Mouse (Mus musculus) gonadal fat pad, adult 2 months (tissue): ENCODE measurements around the gene Edn2. TPM values are rescaled to one million over a fixed set of nuclear protein-coding genes. Genes with fewer than 3 reads are reported as not detected.

Experiments
- DNase-seq: peaks from one replicate; pipeline ENCODE4 v3.0.0-alpha.2; 2012; ENCODE audit warnings: low read depth
- polyA plus RNA-seq: library from polyadenylated mRNA; depleted of rRNA; stranded (reverse); fragments of >200 nt; gene quantifications from 2 replicates; pipeline ENCODE4 v1.2.3, GENCODE M21; 2012; rRNA removed

Gene Edn2
- polyA plus RNA-seq, 1 experiment = 0.24 TPM

DNA sequence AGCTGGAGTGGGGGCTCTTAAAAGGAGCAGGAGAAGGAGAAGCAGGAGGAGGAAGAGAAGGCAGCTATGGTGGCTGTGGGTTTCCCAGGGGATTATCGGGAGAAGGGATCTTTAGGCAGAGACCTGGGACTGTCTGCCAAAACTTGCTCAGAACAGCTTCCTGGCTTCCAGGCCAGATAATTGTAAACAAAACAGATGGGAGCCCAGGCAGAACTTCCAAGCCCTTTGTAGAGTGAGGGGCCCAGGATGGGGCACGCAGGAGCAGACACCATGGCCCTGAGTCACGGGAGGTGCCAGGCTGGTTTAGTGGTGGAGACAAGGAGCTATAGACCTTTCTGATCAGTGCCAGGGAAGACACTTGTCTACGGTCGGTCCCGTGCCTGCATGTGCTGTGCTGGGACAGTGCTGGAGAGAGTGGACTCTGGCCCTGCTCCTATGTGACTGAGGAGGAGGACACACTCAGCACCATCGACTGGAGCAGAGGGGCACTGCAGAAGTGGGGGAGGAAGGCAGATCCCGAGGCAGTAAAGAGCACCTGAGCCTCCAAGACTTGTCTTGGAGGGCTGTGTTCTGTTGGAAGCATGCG is 43.4 kb downstream of the Edn2 start:
- no peak for DNase-seq

DNA sequence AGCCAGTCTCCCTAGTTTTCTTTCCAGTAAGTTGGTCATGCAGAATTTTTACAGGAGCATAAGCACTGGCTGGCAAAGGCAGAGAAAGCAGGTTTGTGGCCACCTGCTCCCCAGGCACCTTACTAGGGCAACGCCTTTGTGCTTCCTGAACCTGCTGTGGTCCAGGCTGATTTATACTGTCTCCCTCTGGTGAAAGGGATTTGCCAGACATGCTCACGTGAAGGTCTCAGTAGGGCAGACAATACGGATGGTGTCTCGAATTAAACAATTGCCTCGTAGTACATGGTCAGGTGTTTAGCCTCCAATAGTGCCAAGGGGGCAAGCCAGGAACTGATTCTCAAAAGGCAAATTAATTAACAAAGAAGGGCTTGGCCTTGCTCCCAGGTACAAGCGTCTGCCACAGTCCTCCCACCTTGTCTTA is 45.5 kb downstream of the Edn2 start:
- DNase-seq = no peak

DNA sequence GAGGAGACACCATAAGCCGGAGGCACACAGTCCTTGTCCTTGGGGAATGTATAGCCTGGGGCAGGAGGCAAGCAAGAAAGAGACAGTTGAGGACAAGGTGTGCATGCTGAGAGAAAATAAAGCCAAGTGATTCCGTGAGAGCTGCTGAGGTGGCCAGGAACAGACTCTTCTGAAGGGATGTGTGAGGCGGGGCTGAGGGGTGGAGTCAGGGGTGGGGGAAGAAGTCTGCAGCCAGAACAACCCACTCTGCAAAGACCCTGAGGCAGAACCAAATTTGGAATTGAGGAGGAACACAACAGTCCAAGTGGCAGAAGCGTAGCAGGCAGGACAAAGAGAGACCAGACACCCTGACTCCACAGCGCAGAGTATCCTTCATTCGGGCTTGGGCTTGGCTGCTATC is 51.1 kb downstream of the Edn2 start:
- no peak for DNase-seq

DNA sequence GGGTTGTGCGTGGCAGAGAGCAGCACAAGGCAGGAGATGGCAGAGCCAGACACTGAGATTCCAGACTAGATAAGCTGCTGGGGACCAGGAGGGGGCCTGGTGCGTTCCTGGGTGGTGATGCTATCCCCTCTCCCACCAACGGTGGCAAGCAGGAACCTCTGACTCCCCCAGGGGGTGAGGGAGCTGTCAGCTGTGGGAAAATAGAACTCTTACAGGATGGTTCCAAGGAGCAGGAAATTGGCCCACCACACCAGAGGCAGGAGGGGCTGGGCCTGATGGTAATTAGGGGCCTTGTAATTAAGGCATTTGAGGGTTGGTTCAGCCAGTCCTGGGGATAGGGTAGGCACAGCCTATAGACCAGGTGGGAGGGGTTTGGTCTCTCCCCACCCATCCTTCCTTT is 51.8 kb downstream of the Edn2 start:
- no peak for DNase-seq

DNA sequence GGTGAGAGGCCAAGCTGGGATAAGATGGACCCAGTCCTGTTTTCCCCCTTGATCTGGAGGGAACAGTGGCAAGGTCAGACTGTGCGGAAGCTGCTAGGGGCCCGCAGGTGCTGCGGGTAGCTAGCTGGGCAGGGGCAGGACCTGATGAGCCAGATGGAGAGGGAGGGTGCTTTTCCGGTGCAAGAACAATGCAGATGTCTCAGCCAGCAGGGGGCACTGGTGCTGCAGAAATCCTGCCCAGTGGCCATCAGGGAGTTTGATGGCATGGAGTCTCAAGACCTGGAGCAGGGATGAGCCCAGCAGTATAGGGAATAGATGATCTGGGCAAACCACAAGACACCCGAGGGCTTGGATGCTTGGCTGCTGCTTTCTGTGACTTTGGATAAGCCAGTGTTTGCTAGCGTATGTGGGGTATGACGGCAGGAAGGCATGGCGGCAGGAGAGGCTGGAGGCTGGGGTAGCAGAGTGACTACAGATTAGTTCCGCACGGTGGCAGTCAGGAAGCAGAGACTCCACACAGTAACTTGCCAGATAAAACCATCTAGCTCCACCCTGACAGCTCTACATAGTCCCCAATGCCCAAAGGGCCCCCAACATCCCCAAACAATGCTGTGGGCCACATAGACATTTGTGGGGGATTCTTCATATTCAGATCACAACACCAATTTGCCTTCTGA is 55.0 kb downstream of the Edn2 start:
- no peak for DNase-seq

DNA sequence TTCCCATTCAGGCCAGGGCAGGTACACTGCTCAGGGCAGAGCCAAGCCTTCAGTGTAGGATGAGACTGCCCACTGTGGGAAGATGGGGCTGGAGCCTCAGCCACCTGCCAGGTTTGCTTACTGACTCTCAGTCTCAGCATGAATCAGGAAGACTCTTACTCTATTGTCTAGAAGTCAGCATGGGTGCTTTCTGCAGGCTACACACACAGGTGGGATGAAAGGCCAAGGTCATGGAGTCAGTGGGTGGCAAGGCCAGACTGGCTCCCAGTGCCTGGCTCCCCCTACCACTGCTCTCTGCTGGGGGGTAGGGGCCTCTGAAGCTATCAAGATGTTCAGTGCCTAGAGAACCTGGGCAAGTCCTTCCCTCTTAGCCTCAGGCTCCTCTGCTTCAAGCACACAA is 55.9 kb downstream of the Edn2 start:
- DNase-seq = no peak

Other genes with a start within 250 kb of the Edn2 start
- gene AL607142.1, start 96.2 kb upstream of the Edn2 start, polyA plus RNA-seq = not detected in 2 replicates
- 0.63 and 1.6 TPM in 2 replicates for gene Foxo6, start 126.1 kb downstream of the Edn2 start, polyA plus RNA-seq
- gene Scmh1, start 244.1 kb downstream of the Edn2 start, polyA plus RNA-seq = 41.2 and 47.9 TPM in 2 replicates